Mouse (Mus musculus) small intestine, adult 2 months (tissue): ENCODE results near the gene Ccdc78.

Source experiments
- CTCF ChIP-seq: fragments of 200-500 bp; IDR thresholded peaks from 2 replicates; pipeline ENCODE4 v1.5.1; 2012; ENCODE audit warnings: low read depth, mild to moderate bottlenecking, control low read depth, inconsistent platforms, low read length, moderate library complexity, mixed read lengths; ENCODE audit not compliant: insufficient replicate concordance, insufficient read length; ENCODE audit errors: extremely low read depth
- POLR2A ChIP-seq: fragments of 200-500 bp; IDR thresholded peaks from 2 replicates; pipeline ENCODE4 v1.6.1; 2012; ENCODE audit warnings: low read depth, mild to moderate bottlenecking, control low read depth, inconsistent platforms, low read length, moderate library complexity

GRCm38 (mm10) chr17:25794197-25794596 lies 7.8 kb downstream of the Ccdc78 start:
- no peak for TF ChIP-seq POLR2A
- no peak for TF ChIP-seq CTCF
